Mouse (Mus musculus) kidney, embryonic 15.5 days (tissue): ENCODE data around the gene Arl15. TPM values are rescaled to one million over a fixed set of nuclear protein-coding genes. Genes with fewer than 3 reads are reported as not detected.
A peak's percentile ranks its signal among the peaks of the same experiment; 100 is the strongest.

Source experiments
- ATAC-seq: fragments of 200-750 bp; cut with Nextera tagmentation; replicated peaks from 2 replicates; pipeline ENCODE4 v1.8.0; 2017; ENCODE audit warnings: moderate TSS enrichment; ENCODE audit not compliant: low FRiP score
- H3K27ac ChIP-seq: fragments of 300-500 bp; sonication (generic); 2 replicates; pipeline ENCODE4 v1.5.1; 2015; ENCODE audit warnings: mild to moderate bottlenecking, inconsistent platforms
- H3K27me3 ChIP-seq: fragments of 300-500 bp; sonication (generic); 2 replicates; pipeline ENCODE4 v1.6.1; 2015; ENCODE audit warnings: inconsistent platforms
- H3K36me3 ChIP-seq: fragments of 300-500 bp; sonication (generic); 2 replicates; pipeline ENCODE4 v1.6.1; 2015; ENCODE audit warnings: inconsistent platforms
- H3K4me1 ChIP-seq: fragments of 300-500 bp; sonication (generic); 2 replicates; pipeline ENCODE4 v1.6.1; 2015; ENCODE audit warnings: inconsistent platforms
- H3K4me2 ChIP-seq: fragments of 300-500 bp; sonication (generic); 2 replicates; pipeline ENCODE4 v1.6.1; 2015; ENCODE audit warnings: moderate library complexity, mild to moderate bottlenecking, inconsistent platforms
- H3K4me3 ChIP-seq: fragments of 300-500 bp; sonication (generic); replicated peaks from 2 replicates; pipeline ENCODE4 v1.5.1; 2015; ENCODE audit warnings: mild to moderate bottlenecking, inconsistent platforms
- H3K9ac ChIP-seq: fragments of 300-500 bp; sonication (generic); 2 replicates; pipeline ENCODE4 v1.6.1; 2015; ENCODE audit warnings: mild to moderate bottlenecking, inconsistent platforms
- H3K9me3 ChIP-seq: fragments of 300-500 bp; sonication (generic); replicated peaks from 2 replicates; pipeline ENCODE4 v1.6.1; 2016; ENCODE audit warnings: inconsistent platforms
- WGBS: fragments of 180-500 bp; shearing (Covaris S2); methylation state at CpG from one replicate; pipeline ENCODE4 v1.1.7; 2015; ENCODE audit warnings: mixed read lengths; 5-methylcytosine and 5-hydroxymethylcytosine counted together
- polyA plus RNA-seq: library from polyadenylated mRNA; unstranded; fragments of >200 nt; fragmentation: Nextera tagmentation; extraction: Ambion mirVana; gene quantifications from 2 replicates; pipeline ENCODE4 v1.2.1, GENCODE M21; 2015

The Arl15 gene
- polyA plus RNA-seq, 1 experiment from 2014 or later, result 14.1 TPM

DNA sequence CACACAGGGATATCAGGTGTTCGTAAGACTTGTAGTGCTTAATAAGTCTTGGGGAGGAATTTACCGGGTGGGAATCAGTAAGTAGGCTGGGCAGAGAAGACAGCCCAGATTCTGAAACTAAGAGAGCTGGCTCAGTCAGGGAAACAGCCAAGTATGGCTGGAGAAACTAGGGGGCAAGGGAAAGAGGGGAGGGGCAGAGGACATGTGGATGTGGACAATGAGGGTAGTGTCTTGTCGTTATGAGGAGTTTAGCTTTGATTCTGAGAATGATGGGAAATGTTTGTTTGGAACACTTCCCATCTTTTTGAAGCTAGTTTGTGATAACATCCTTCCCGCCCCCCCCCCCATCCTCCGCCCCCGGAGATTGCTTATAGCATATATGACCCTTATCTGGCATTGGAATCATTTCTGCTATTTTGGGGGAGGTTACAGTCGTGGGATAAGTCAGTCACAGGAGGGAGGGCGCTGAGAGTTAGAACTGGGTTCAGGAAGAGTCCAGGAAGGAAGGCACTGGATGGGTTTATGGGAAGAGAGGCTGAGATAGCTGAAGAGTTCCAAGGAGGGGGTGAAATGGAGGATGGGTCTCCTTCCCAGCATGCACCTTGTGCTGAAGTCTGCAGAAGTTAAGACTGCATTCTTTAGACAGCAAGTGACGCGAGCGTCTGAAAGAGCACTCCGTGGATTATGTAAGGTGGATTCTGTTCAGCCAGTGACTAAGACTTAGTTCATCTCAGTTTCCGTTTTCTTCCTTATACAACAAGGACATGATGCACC, 57.5 kb downstream of the Arl15 start:
- peak; percentile 66 for ATAC-seq
- peaks cover 11% of the 10 kb centered on the region for H3K36me3 ChIP-seq
- H3K4me2 ChIP-seq, result no peak overlapping the region
- peaks cover 30% of the 10 kb centered on the region for H3K4me1 ChIP-seq
- no peaks in the 10 kb centered on the region for H3K9me3 ChIP-seq
- no peak overlapping the region for H3K9ac ChIP-seq
- H3K27ac ChIP-seq, result peak overlapping the region; percentile 29; the same call in 1 of the 2 replicates
- H3K4me3 ChIP-seq, result no peak overlapping the region
- H3K27me3 ChIP-seq, result no peaks in the 10 kb centered on the region
- 73% methylated on average over 13 of the region's 13 CpGs for WGBS

DNA sequence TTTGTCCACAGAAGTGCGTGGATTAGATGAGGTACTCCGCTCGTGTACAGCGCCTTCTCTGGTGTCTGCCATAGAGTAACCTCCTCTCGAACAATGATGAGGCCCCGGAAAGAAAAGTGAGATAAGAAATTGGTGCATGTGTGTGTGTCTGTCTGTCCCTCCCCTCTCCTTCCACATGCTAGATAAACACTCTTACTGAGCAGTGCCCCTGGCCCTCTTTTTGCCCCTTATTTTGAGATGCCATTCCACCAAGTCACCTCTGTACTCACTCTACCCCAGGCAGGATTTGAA, 58.0 kb downstream of the Arl15 start:
- Histone ChIP-seq H3K4me1 (peaks cover 29% of the 10 kb centered on the region), H3K27me3 (no peaks in the 10 kb centered on the region), H3K36me3 (peaks cover 11% of the 10 kb centered on the region), H3K4me3 (no peak overlapping the region), H3K4me2 (no peak overlapping the region), H3K27ac (no peak overlapping the region), H3K9me3 (no peaks in the 10 kb centered on the region), H3K9ac (no peak overlapping the region)
- WGBS, result 92% methylated on average over 6 of the region's 6 CpGs
- 0 out of 2 replicates have a peak, but pooled peaks have one; percentile 5 for ATAC-seq

DNA sequence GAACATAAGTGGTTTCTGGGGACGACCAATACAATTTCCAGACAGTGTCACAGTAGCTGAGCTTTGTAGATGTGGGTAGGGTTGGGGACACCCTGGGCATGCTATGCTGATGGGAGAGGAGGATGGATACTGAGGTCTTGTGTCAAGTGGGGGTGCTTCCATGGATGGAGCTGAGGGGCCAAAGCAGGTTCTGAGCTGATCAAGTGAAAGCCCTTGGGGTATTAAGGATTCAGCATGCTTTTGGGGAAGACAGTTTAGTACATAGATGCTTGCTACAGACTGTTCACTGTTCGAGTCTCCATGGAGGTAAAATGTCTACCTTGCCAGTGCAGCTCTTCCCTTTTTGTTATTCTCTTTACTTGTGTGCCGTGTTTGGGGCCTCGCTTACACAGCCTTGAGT, 59.8 kb downstream of the Arl15 start:
- Histone ChIP-seq H3K4me2 (no peak overlapping the region), H3K4me1 (peaks cover 29% of the 10 kb centered on the region), H3K9ac (no peak overlapping the region), H3K27me3 (no peaks in the 10 kb centered on the region), H3K27ac (0 out of 2 replicates have a peak overlapping the region, but pooled peaks have one; percentile 54), H3K9me3 (no peaks in the 10 kb centered on the region), H3K36me3 (peaks cover 10% of the 10 kb centered on the region), H3K4me3 (no peak overlapping the region)
- ATAC-seq, result no peak
- 92% methylated on average over 4 of the region's 4 CpGs for WGBS

DNA sequence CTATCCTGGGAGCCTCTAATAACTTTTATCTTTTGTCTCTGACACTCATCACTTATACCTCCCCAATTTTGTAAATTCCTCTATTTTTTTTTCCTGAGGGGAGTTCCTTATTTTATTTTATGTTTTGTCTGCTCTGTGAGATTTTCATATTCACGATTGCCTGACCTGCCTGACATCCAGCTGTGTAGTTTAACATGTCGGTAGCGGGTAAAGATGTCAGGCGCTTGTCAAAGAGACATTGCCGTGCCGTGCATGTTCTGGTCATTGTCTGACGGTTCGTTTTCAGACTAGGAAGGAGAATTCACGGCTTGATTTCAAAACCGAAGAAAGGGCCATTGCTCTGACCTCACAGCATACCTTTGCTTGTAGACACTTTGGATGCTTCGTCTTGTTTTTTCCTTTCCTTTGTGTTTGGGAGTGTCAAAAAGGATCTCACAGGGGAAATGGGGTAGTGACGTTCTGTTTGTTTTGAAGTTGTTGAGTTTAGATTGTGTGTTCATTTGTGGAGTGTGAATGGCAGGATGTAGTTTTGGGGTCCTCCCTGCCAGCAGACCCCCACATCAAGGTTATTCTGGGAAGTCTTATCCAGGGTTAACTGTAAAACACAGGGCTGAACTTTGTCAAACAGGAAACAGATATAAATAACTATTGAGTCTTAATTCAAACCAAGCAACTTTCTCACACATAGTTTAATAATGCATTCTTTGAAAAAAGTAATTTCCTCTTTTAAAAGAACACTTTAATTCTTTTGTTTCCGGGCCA, 60.4 kb downstream of the Arl15 start:
- Histone ChIP-seq H3K27me3 (no peaks in the 10 kb centered on the region), H3K9me3 (no peaks in the 10 kb centered on the region), H3K27ac (peak overlapping the region; percentile 54), H3K36me3 (peaks cover 4% of the 10 kb centered on the region), H3K9ac (no peak overlapping the region), H3K4me3 (no peak overlapping the region), H3K4me1 (peaks cover 32% of the 10 kb centered on the region), H3K4me2 (no peak overlapping the region)
- 59% methylated on average over 13 of the region's 13 CpGs for WGBS
- ATAC-seq, result no peak

DNA sequence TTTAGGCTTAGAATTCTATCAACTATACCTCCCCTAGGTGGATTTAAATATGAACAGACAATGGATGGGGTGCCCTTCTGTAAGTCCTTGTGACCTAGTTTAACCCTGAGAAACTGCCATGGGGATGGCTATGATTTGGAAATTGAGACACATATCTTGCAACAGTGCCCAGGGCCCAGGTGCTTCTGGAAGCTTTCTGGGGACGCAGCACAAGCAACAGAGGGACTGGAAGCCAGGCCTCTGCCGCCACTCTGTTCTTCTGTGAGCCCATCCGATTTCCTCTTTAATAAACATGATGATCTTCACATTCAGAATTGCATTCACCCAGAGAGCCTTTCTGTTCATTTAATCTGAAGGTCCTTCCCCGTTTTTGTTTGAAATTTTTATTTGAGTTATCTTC, 62.6 kb downstream of the Arl15 start:
- H3K4me1 ChIP-seq, result peaks cover 32% of the 10 kb centered on the region
- ATAC-seq, result no peak
- H3K9me3 ChIP-seq, result no peaks in the 10 kb centered on the region
- H3K36me3 ChIP-seq, result no peaks in the 10 kb centered on the region
- no peak overlapping the region for H3K27ac ChIP-seq
- no peaks in the 10 kb centered on the region for H3K27me3 ChIP-seq
- no peak overlapping the region for H3K4me3 ChIP-seq
- no peak overlapping the region for H3K4me2 ChIP-seq
- H3K9ac ChIP-seq, result no peak overlapping the region
- 80% methylated on average over 4 of the region's 4 CpGs for WGBS

DNA sequence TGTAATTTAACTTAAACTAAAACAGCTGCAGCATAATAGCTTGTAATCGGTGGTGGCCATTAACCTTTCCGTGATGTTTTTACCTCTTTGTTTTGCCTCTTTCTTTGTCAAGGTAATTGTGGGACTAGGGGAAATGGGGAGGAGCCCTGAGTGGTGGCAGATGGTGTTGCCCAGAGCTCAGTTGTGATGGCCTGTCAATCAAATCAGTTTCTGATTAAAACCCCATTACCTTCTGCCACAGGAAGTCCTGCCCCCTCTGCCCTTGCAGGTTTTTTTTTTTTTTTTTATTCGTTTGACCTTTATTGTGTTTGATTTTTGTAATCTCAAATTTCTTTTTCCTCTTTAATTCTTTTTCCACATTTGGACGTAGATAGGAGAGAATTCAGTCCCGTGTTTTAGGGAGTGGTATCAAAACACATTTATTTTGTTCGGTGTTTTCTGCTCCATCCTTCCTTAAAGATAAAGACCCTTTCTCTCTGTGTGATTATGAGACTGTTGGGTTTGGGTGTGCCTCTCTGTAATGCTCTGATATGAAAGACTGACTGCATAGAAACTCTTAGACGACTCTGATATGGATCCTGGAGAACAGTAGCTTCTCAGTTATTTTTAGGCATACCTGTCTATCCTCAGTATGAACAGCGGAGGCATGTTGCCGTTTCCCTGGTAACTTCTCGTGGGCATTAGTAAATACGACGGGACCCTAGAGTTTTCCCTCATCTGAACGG, 64.5 kb downstream of the Arl15 start:
- H3K27me3 ChIP-seq, result no peaks in the 10 kb centered on the region
- 64% methylated on average over 13 of the region's 13 CpGs for WGBS
- no peaks in the 10 kb centered on the region for H3K9me3 ChIP-seq
- H3K4me3 ChIP-seq, result no peak overlapping the region
- ATAC-seq, result peak; percentile 47; the same call in 1 of the 2 replicates
- no peaks in the 10 kb centered on the region for H3K36me3 ChIP-seq
- H3K9ac ChIP-seq, result no peak overlapping the region
- H3K27ac ChIP-seq, result no peak overlapping the region
- no peak overlapping the region for H3K4me2 ChIP-seq
- peaks cover 31% of the 10 kb centered on the region for H3K4me1 ChIP-seq

DNA sequence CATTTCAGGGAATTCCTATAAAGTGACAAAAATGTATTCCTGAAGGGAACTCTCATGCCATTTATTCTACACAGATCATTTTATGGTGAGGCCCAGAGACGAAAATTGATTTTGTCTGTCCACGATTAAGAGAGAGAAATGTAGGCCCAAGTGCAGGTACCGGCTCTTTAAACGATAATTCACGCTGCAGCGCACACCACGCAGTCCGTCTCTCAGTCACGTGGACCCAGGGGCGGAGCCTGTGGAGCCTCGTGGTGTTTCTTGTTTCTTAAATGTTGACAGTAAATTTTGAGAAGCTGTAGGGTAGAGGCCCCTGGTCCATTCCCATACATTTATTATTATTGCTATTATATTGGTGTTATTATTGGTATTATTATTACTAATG, 65.1 kb downstream of the Arl15 start:
- Histone ChIP-seq H3K36me3 (no peaks in the 10 kb centered on the region), H3K4me1 (peaks cover 34% of the 10 kb centered on the region), H3K4me3 (no peak overlapping the region), H3K9ac (no peak overlapping the region), H3K9me3 (no peaks in the 10 kb centered on the region), H3K27ac (no peak overlapping the region), H3K27me3 (no peaks in the 10 kb centered on the region), H3K4me2 (no peak overlapping the region)
- no peak; the same call in 1 of the 2 replicates for ATAC-seq
- 73% methylated on average over 11 of the region's 11 CpGs for WGBS

DNA sequence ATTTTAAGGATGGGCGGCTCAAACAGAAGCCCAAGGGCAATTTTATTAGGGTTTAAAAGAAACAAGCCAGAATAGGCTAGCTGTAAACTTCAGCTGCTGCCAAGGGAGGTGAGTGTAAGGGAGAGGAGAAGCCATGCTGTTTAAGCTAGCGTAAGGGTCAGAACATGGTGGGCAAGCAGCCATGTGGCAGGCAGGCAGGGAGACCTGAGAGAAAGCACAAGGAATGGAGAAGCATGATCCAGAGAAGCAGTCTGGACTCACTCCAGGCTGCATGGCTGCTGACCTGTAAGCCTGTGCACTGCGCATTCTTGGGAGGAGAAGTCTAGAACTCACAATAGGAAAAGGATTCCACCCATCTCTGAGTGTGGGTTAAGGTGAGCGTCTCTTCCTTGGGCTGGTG, 66.5 kb downstream of the Arl15 start:
- Histone ChIP-seq H3K4me3 (no peak overlapping the region), H3K9me3 (no peaks in the 10 kb centered on the region), H3K9ac (no peak overlapping the region), H3K4me1 (peaks cover 29% of the 10 kb centered on the region), H3K27ac (no peak overlapping the region), H3K4me2 (no peak overlapping the region), H3K27me3 (no peaks in the 10 kb centered on the region), H3K36me3 (no peaks in the 10 kb centered on the region)
- 71% methylated on average over 4 of the region's 4 CpGs for WGBS
- no peak for ATAC-seq

DNA sequence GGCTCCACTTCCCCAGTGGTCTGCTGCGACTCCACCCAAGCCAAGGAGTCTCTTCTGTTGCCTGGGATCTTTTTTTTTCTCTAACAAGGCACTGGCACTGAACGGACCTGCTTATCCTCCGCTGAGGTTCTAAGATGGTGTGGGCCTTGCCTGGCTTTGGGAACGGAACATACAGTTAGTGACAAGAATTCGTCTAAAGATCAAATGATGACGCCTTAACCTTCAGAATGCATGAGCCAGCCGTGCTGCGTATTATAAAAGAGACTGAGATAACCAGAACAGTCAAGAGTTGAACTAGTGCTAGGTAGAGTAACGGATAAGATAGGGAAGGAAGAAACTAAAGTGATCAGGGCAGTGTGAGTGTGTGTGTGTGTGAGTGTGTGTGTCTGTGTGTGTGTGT, 66.9 kb downstream of the Arl15 start:
- 90% methylated on average over 9 of the region's 9 CpGs for WGBS
- Histone ChIP-seq H3K27me3 (no peaks in the 10 kb centered on the region), H3K4me2 (no peak overlapping the region), H3K9ac (no peak overlapping the region), H3K4me1 (peaks cover 26% of the 10 kb centered on the region), H3K27ac (no peak overlapping the region), H3K36me3 (no peaks in the 10 kb centered on the region), H3K4me3 (no peak overlapping the region), H3K9me3 (no peaks in the 10 kb centered on the region)
- ATAC-seq, result no peak

DNA sequence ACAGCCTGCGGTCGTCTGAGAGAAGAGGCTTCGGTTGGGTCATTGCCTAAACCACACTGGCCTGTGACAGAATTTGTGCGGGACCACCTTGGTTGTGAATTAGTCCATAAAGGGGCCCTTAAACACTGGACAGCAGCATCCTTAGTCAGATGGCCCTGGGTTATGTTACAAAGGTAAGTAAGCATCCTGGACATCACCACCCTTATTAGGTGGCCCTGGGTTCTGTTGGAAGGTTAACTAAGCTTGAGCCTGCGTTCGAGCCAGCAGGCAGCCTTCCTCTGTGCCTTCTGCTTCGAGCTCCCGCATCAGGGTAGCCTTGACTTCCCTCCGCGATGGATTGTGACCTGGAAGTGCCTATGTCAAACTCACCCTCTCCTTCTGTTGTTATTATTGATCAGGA, 68.6 kb downstream of the Arl15 start:
- Histone ChIP-seq H3K36me3 (no peaks in the 10 kb centered on the region), H3K9me3 (no peaks in the 10 kb centered on the region), H3K27me3 (no peaks in the 10 kb centered on the region), H3K9ac (no peak overlapping the region), H3K4me3 (no peak overlapping the region), H3K4me2 (no peak overlapping the region), H3K27ac (no peak overlapping the region), H3K4me1 (peaks cover 25% of the 10 kb centered on the region)
- WGBS, result 80% methylated on average over 10 of the region's 10 CpGs
- ATAC-seq, result no peak

DNA sequence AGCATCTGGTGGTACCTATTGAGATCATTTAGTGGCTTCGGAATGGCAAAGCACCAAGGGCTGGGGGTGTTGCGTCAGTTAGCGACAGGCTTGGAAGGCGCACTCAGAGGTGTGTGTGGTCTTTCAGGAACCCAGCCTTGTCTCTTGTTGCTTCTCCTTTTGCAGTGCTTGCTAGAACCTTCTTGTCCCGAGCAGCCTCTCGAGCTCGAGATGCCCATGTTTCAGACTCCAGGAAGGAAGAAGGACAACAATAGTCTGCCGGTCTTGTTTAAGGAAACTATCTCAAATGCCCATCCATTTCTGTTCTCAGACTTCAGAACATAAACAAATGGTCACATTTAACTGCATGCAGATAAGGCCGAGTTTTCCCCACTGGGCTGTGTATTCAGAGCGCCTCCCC, 69.4 kb downstream of the Arl15 start:
- no peak for ATAC-seq
- H3K4me2 ChIP-seq, result no peak overlapping the region
- no peak overlapping the region for H3K27ac ChIP-seq
- no peaks in the 10 kb centered on the region for H3K27me3 ChIP-seq
- no peak overlapping the region for H3K4me3 ChIP-seq
- 77% methylated on average over 10 of the region's 10 CpGs for WGBS
- no peak overlapping the region for H3K9ac ChIP-seq
- H3K36me3 ChIP-seq, result no peaks in the 10 kb centered on the region
- peaks cover 25% of the 10 kb centered on the region for H3K4me1 ChIP-seq
- H3K9me3 ChIP-seq, result no peaks in the 10 kb centered on the region

DNA sequence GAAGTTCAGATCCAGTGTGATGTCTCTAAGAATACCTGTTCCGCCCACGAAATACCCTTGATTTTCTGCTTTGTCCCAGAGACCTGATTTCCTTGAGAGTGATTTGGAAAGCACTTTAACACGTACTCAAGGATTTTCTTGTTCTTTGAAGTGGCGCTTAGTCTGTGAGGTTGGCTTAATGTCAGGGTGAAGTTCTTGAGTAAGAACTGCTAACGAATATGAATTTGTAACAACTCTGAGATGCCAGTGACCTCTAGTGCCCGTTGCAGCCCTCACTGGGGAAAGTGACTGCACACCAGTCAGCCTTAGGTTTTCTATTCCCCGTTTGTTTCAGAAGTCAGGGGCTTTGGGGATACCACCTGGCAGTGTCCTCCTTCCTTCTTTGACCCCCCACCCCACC, 70.0 kb downstream of the Arl15 start:
- no peaks in the 10 kb centered on the region for H3K36me3 ChIP-seq
- no peak overlapping the region for H3K4me2 ChIP-seq
- no peak overlapping the region for H3K27ac ChIP-seq
- H3K27me3 ChIP-seq, result no peaks in the 10 kb centered on the region
- no peak overlapping the region for H3K4me3 ChIP-seq
- peaks cover 25% of the 10 kb centered on the region for H3K4me1 ChIP-seq
- no peak for ATAC-seq
- no peaks in the 10 kb centered on the region for H3K9me3 ChIP-seq
- H3K9ac ChIP-seq, result no peak overlapping the region
- WGBS, result 76% methylated on average over 7 of the region's 7 CpGs
